Mouse (Mus musculus) forebrain, embryonic 16.5 days (tissue): ENCODE results near the gene Rhot2. TPM values are rescaled to one million over a fixed set of nuclear protein-coding genes. Genes with fewer than 3 reads are reported as not detected.

Source experiments
- ATAC-seq: fragments of 200-750 bp; cut with Nextera tagmentation; 2 replicates; pipeline ENCODE4 v1.8.0; 2017; ENCODE audit warnings: mild to moderate bottlenecking, moderate library complexity
- H3K27ac ChIP-seq: fragments of 300-500 bp; sonication (generic); 2 replicates; pipeline ENCODE4 v1.5.1; 2014; ENCODE audit warnings: low read length, control low read depth
- H3K27me3 ChIP-seq: fragments of 300-500 bp; sonication (generic); replicated peaks from 2 replicates; pipeline ENCODE4 v1.6.1; 2014; ENCODE audit warnings: low read length; ENCODE audit not compliant: control insufficient read depth, insufficient read depth
- H3K36me3 ChIP-seq: fragments of 300-500 bp; sonication (generic); 2 replicates; pipeline ENCODE4 v1.6.1; 2014; ENCODE audit not compliant: control insufficient read depth, insufficient read depth
- H3K4me1 ChIP-seq: fragments of 300-500 bp; sonication (generic); replicated peaks from 2 replicates; pipeline ENCODE4 v1.6.1; 2014; ENCODE audit warnings: low read length; ENCODE audit not compliant: control insufficient read depth, insufficient read depth
- H3K4me2 ChIP-seq: fragments of 300-500 bp; sonication (generic); 2 replicates; pipeline ENCODE4 v1.6.1; 2014; ENCODE audit warnings: mild to moderate bottlenecking, low read length, control low read depth
- H3K4me3 ChIP-seq: fragments of 300-500 bp; sonication (generic); replicated peaks from 2 replicates; pipeline ENCODE4 v1.5.1; 2014; ENCODE audit warnings: mild to moderate bottlenecking, low read length, control low read depth
- H3K9ac ChIP-seq: fragments of 300-500 bp; sonication (generic); replicated peaks from 2 replicates; pipeline ENCODE4 v1.6.1; 2014; ENCODE audit warnings: low read depth, low read length, control low read depth
- H3K9me3 ChIP-seq: fragments of 300-500 bp; sonication (generic); 2 replicates; pipeline ENCODE4 v1.6.1; 2016; ENCODE audit warnings: low read length; ENCODE audit not compliant: control insufficient read depth
- WGBS: fragments of 180-500 bp; shearing (Covaris S2); extraction: QIAGEN DNeasy Blood & Tissue Kit; methylation state at CpG from one replicate; pipeline ENCODE4 v1.1.7; 2014; 5-methylcytosine and 5-hydroxymethylcytosine counted together
- polyA plus RNA-seq: library from polyadenylated mRNA; unstranded; fragments of >200 nt; fragmentation: Nextera tagmentation; extraction: Ambion mirVana; gene quantifications from 2 replicates; pipeline ENCODE4 v1.2.1, GENCODE M21; 2015

Rhot2 gene
- polyA plus RNA-seq, 1 experiment from 2014 or later, result 20.3 TPM

GRCm38 (mm10) chr17:25881691-25882090, 37.0 kb upstream of the Rhot2 start:
- H3K36me3 ChIP-seq, result peaks cover 7% of the 10 kb centered on the region; the same call in 1 of the 2 replicates
- H3K27ac ChIP-seq, result no peak overlapping the region
- WGBS, result 37% methylated on average over 4 of the region's 4 CpGs
- H3K4me3 ChIP-seq, result no peak overlapping the region
- ATAC-seq, result no peak
- peaks cover 5% of the 10 kb centered on the region for H3K4me1 ChIP-seq
- H3K9ac ChIP-seq, result no peak overlapping the region
- no peak overlapping the region for H3K4me2 ChIP-seq
- H3K9me3 ChIP-seq, result no peaks in the 10 kb centered on the region
- H3K27me3 ChIP-seq, result no peaks in the 10 kb centered on the region

- peaks cover 7% of the 10 kb centered on the region; the same call in 1 of the 2 replicates for H3K36me3 ChIP-seq
- H3K27ac ChIP-seq, result no peak overlapping the region; the same call in 1 of the 2 replicates
- no peaks in the 10 kb centered on the region for H3K27me3 ChIP-seq
- no peaks in the 10 kb centered on the region for H3K9me3 ChIP-seq
- H3K9ac ChIP-seq, result peak overlapping the region; percentile 27; the same call in 1 of the 2 replicates
- 9% methylated on average over 5 of the region's 5 CpGs for WGBS
- no peak for ATAC-seq
- H3K4me2 ChIP-seq, result no peak overlapping the region
- H3K4me3 ChIP-seq, result no peak overlapping the region
- H3K4me1 ChIP-seq, result peaks cover 11% of the 10 kb centered on the region
These were observed 36.4 kb upstream of the Rhot2 start for GRCm38 (mm10) chr17:25880913-25881641.

- Histone ChIP-seq H3K4me1 (peaks cover 14% of the 10 kb centered on the region), H3K9me3 (no peaks in the 10 kb centered on the region), H3K27me3 (no peaks in the 10 kb centered on the region), H3K4me2 (no peak within 1 kb of the TSS), H3K4me3 (no peak within 1 kb of the TSS), H3K9ac (peak within 1 kb of the TSS; percentile 27; the same call in 1 of the 2 replicates), H3K36me3 (peaks cover 7% of the 10 kb centered on the region; the same call in 1 of the 2 replicates), H3K27ac (no peak within 1 kb of the TSS; the same call in 1 of the 2 replicates)
- WGBS, result 25% methylated on average over 5 of the region's 5 CpGs
- no peak for ATAC-seq
These were observed 35.7 kb upstream of the Rhot2 start, which contains the start of gene Wfikkn1 for GRCm38 (mm10) chr17:25880196-25880910. TSS of gene Wfikkn1 (minus strand) at chr17:25880858.

GRCm38 (mm10) chr17:25879750-25880149, 35.1 kb upstream of the Rhot2 start:
- Histone ChIP-seq H3K9ac (no peak overlapping the region), H3K36me3 (peaks cover 7% of the 10 kb centered on the region; the same call in 1 of the 2 replicates)
- WGBS, result 73% methylated on average over 8 of the region's 8 CpGs

GRCm38 (mm10) chr17:25879261-25879660, 34.6 kb upstream of the Rhot2 start:
- no peak overlapping the region for H3K27ac ChIP-seq
- no peak for ATAC-seq
- no peak overlapping the region for H3K9ac ChIP-seq
- no peaks in the 10 kb centered on the region for H3K27me3 ChIP-seq
- no peak overlapping the region for H3K4me3 ChIP-seq
- H3K36me3 ChIP-seq, result peaks cover 7% of the 10 kb centered on the region; the same call in 1 of the 2 replicates
- H3K4me1 ChIP-seq, result peaks cover 16% of the 10 kb centered on the region
- H3K4me2 ChIP-seq, result no peak overlapping the region
- H3K9me3 ChIP-seq, result no peaks in the 10 kb centered on the region
- WGBS, result 49% methylated on average over 4 of the region's 4 CpGs

More at GRCm38 (mm10) chr17:25879750-25880149, 35.1 kb upstream of the Rhot2 start:
- H3K27me3 ChIP-seq, result no peaks in the 10 kb centered on the region
- H3K4me3 ChIP-seq, result no peak overlapping the region
- no peak overlapping the region for H3K27ac ChIP-seq
- ATAC-seq, result no peak
- H3K9me3 ChIP-seq, result no peaks in the 10 kb centered on the region
- peaks cover 14% of the 10 kb centered on the region for H3K4me1 ChIP-seq
- no peak overlapping the region for H3K4me2 ChIP-seq

GRCm38 (mm10) chr17:25878611-25879180, 34.0 kb upstream of the Rhot2 start:
- Histone ChIP-seq H3K27ac (no peak overlapping the region), H3K4me3 (no peak overlapping the region), H3K36me3 (peaks cover 7% of the 10 kb centered on the region; the same call in 1 of the 2 replicates), H3K9ac (no peak overlapping the region), H3K4me1 (peaks cover 22% of the 10 kb centered on the region), H3K4me2 (no peak overlapping the region), H3K27me3 (no peaks in the 10 kb centered on the region), H3K9me3 (no peaks in the 10 kb centered on the region)
- no peak for ATAC-seq
- 92% methylated on average over 19 of the region's 19 CpGs for WGBS

GRCm38 (mm10) chr17:25877741-25878610, 33.3 kb upstream of the Rhot2 start:
- no peak overlapping the region for H3K27ac ChIP-seq
- peaks cover 22% of the 10 kb centered on the region for H3K4me1 ChIP-seq
- no peaks in the 10 kb centered on the region for H3K27me3 ChIP-seq
- peaks cover 7% of the 10 kb centered on the region; the same call in 1 of the 2 replicates for H3K36me3 ChIP-seq
- no peak overlapping the region for H3K4me3 ChIP-seq
- WGBS, result 92% methylated on average over 32 of the region's 32 CpGs
- no peak overlapping the region for H3K4me2 ChIP-seq
- no peaks in the 10 kb centered on the region for H3K9me3 ChIP-seq
- no peak overlapping the region for H3K9ac ChIP-seq
- ATAC-seq, result no peak

GRCm38 (mm10) chr17:25877025-25877424, 32.4 kb upstream of the Rhot2 start:
- Histone ChIP-seq H3K36me3 (peaks cover 3% of the 10 kb centered on the region; the same call in 1 of the 2 replicates), H3K27me3 (no peaks in the 10 kb centered on the region), H3K27ac (no peak overlapping the region), H3K9me3 (no peaks in the 10 kb centered on the region), H3K4me2 (no peak overlapping the region), H3K9ac (no peak overlapping the region), H3K4me1 (peaks cover 22% of the 10 kb centered on the region), H3K4me3 (no peak overlapping the region)
- ATAC-seq, result no peak
- 100% methylated on average over 3 of the region's 3 CpGs for WGBS
